Mouse (Mus musculus) ZHBTc4 (cell line): Measurements from ENCODE around the gene Lrrc23.
"Not testable (repeated sequence)": the region's sequence is repeated elsewhere in the genome, so short reads cannot be mapped to it uniquely, and the experiment has no call there.

ENCODE experiments used
- DNase-seq: peaks from one replicate; pipeline ENCODE4 v3.0.0-alpha.2; 2011; ENCODE audit warnings: low read depth, low spot score

Lrrc23 gene

GRCm38 (mm10) chr6:124807986-124808357, 28.4 kb upstream of the Lrrc23 start:
- no peak for DNase-seq

GRCm38 (mm10) chr6:124807366-124807765, 27.8 kb upstream of the Lrrc23 start:
- DNase-seq, result no peak

- no peak for DNase-seq
Observed at GRCm38 (mm10) chr6:124806446-124807140, 27.1 kb upstream of the Lrrc23 start.

GRCm38 (mm10) chr6:124805341-124806321, 26.1 kb upstream of the Lrrc23 start:
- DNase-seq, result peak; percentile 98

- DNase-seq, result peak; percentile 56
Observed at GRCm38 (mm10) chr6:124804341-124804740, 24.8 kb upstream of the Lrrc23 start.

- not testable (repeated sequence) for DNase-seq
Observed at GRCm38 (mm10) chr6:124803691-124804090, 24.2 kb upstream of the Lrrc23 start.

GRCm38 (mm10) chr6:124803061-124803460, 23.5 kb upstream of the Lrrc23 start:
- DNase-seq, result peak; percentile 56

- DNase-seq, result peak; percentile 71
Observed at GRCm38 (mm10) chr6:124802400-124802799, 22.9 kb upstream of the Lrrc23 start.

- no peak for DNase-seq
Observed at GRCm38 (mm10) chr6:124796200-124796599, 16.7 kb upstream of the Lrrc23 start.

- DNase-seq, result peak; percentile 18
Observed at GRCm38 (mm10) chr6:124795781-124796180, 16.3 kb upstream of the Lrrc23 start.

- no peak for DNase-seq
Observed at GRCm38 (mm10) chr6:124791911-124792310, 12.4 kb upstream of the Lrrc23 start.

- DNase-seq, result no peak
Observed at GRCm38 (mm10) chr6:124790121-124790520, 10.6 kb upstream of the Lrrc23 start.

- DNase-seq, result peak; percentile 83
Observed at GRCm38 (mm10) chr6:124789519-124789918, 10.0 kb upstream of the Lrrc23 start.

GRCm38 (mm10) chr6:124787722-124788121, 8.2 kb upstream of the Lrrc23 start:
- DNase-seq, result no peak

GRCm38 (mm10) chr6:124786756-124787420, 7.4 kb upstream of the Lrrc23 start:
- DNase-seq, result peak; percentile 49

GRCm38 (mm10) chr6:124782436-124782835, 2.9 kb upstream of the Lrrc23 start:
- DNase-seq, result peak; percentile 89

- DNase-seq, result no peak
Observed at GRCm38 (mm10) chr6:124780917-124781316, 1.4 kb upstream of the Lrrc23 start.

- no peak for DNase-seq
Observed at GRCm38 (mm10) chr6:124779984-124780416, 473 bp upstream of the Lrrc23 start.

GRCm38 (mm10) chr6:124770511-124770910, 9.0 kb downstream of the Lrrc23 start:
- no peak for DNase-seq

- no peak for DNase-seq
Observed at GRCm38 (mm10) chr6:124770013-124770412, 9.5 kb downstream of the Lrrc23 start.

- DNase-seq, result peak; percentile 62
Observed at GRCm38 (mm10) chr6:124769101-124769765, 10.3 kb downstream of the Lrrc23 start, which contains the start of gene Eno2. Eno2 (minus strand) TSS chr6:124769673.
